Mouse (Mus musculus) megakaryocyte, embryonic 14.5 days (primary cell): ENCODE data around the gene Fam13a.

Source experiments
- FLI1 ChIP-seq: IDR thresholded peaks from 2 replicates; pipeline ENCODE4 v1.6.1; 2012; ENCODE audit warnings: low read length, inconsistent platforms, mixed read lengths
- GATA1 ChIP-seq: IDR thresholded peaks from 3 replicates; pipeline ENCODE4 v1.6.1; 2012; ENCODE audit warnings: mixed read lengths, low read length, inconsistent platforms, borderline replicate concordance

GRCm38 (mm10) chr6:58913551-58913950, 110.8 kb downstream of the Fam13a start:
- no peak for TF ChIP-seq GATA1
- TF ChIP-seq FLI1: no peak
